Mouse (Mus musculus) liver, postnatal 0 days (tissue): ENCODE measurements around the gene Chst14. TPM values are rescaled to one million over a fixed set of nuclear protein-coding genes. Genes with fewer than 3 reads are reported as not detected.
A peak's percentile ranks its signal among the peaks of the same experiment; 100 is the strongest.

Experiments
- ATAC-seq: fragments of 200-750 bp; cut with Nextera tagmentation; 2 replicates; pipeline ENCODE4 v1.8.0; 2017; ENCODE audit warnings: mild to moderate bottlenecking, moderate library complexity
- DNase-seq: peaks from one replicate; pipeline ENCODE4 v3.0.0-alpha.2; 2016
- H3K27ac ChIP-seq: fragments of 300-500 bp; sonication (generic); 2 replicates; pipeline ENCODE4 v1.5.1; 2014; ENCODE audit warnings: antibody characterized with exemption, moderate library complexity, mild to moderate bottlenecking, low read depth
- H3K27me3 ChIP-seq: fragments of 300-500 bp; sonication (generic); 2 replicates; pipeline ENCODE4 v1.6.1; 2014; ENCODE audit warnings: low read length, control low read depth, mixed read lengths; ENCODE audit not compliant: insufficient read depth
- H3K36me3 ChIP-seq: fragments of 300-500 bp; sonication (generic); replicated peaks from 2 replicates; pipeline ENCODE4 v1.6.1; 2014; ENCODE audit warnings: mild to moderate bottlenecking, control low read depth, low read length, moderate library complexity, mixed read lengths; ENCODE audit not compliant: insufficient read depth
- H3K4me1 ChIP-seq: fragments of 300-500 bp; sonication (generic); 2 replicates; pipeline ENCODE4 v1.6.1; 2014; ENCODE audit warnings: antibody characterized with exemption, mild to moderate bottlenecking, control low read depth; ENCODE audit not compliant: insufficient read depth
- H3K4me2 ChIP-seq: fragments of 300-500 bp; sonication (generic); 2 replicates; pipeline ENCODE4 v1.6.1; 2014; ENCODE audit warnings: low read depth, mild to moderate bottlenecking, low read length, moderate library complexity, mixed read lengths
- H3K4me3 ChIP-seq: fragments of 300-500 bp; sonication (generic); 2 replicates; pipeline ENCODE4 v1.5.1; 2014; ENCODE audit warnings: low read depth, low read length
- H3K9ac ChIP-seq: fragments of 300-500 bp; sonication (generic); replicated peaks from 2 replicates; pipeline ENCODE4 v1.6.1; 2014; ENCODE audit warnings: mild to moderate bottlenecking, moderate library complexity
- H3K9me3 ChIP-seq: fragments of 300-500 bp; sonication (generic); 2 replicates; pipeline ENCODE4 v1.6.1; 2016; ENCODE audit warnings: mild to moderate bottlenecking, control low read depth, low read length, mixed read lengths
- CTCF ChIP-seq: sonication (generic); IDR thresholded peaks from 2 replicates; pipeline ENCODE4 v1.5.1; 2016; ENCODE audit warnings: antibody characterized with exemption, low read depth
- EP300 ChIP-seq: IDR thresholded peaks from 2 replicates; pipeline ENCODE4 v1.6.1; 2016; ENCODE audit warnings: antibody characterized with exemption, low read depth, mild to moderate bottlenecking
- WGBS: fragments of 180-500 bp; shearing (Covaris S2); extraction: QIAGEN DNeasy Blood & Tissue Kit; methylation state at CpG from one replicate; pipeline ENCODE4 v1.1.7; 2014; ENCODE audit not compliant: insufficient replicate concordance; 5-methylcytosine and 5-hydroxymethylcytosine counted together
- polyA plus RNA-seq: library from polyadenylated mRNA; unstranded; fragments of >200 nt; fragmentation: Nextera tagmentation; extraction: Ambion mirVana; gene quantifications from 2 replicates; pipeline ENCODE4 v1.2.1, GENCODE M21; 2015

The Chst14 gene
- polyA plus RNA-seq, 1 experiment from 2014 or later: 4.5 TPM

- H3K9ac ChIP-seq: no peak overlapping the region
- H3K27ac ChIP-seq: peak overlapping the region; percentile 65
- ATAC-seq: peak; percentile 82
- no peak overlapping the region for H3K4me3 ChIP-seq
- H3K27me3 ChIP-seq: no peaks in the 10 kb centered on the region
- peaks cover 18% of the 10 kb centered on the region for H3K4me1 ChIP-seq
- TF ChIP-seq EP300: peak; percentile 70
- no peak for TF ChIP-seq CTCF
- peak overlapping the region; percentile 18 for H3K4me2 ChIP-seq
- 46% methylated on average over 7 of the region's 7 CpGs for WGBS
- no peaks in the 10 kb centered on the region for H3K9me3 ChIP-seq
- H3K36me3 ChIP-seq: no peaks in the 10 kb centered on the region
- DNase-seq: peak; percentile 31
These were observed 37.3 kb downstream of the Chst14 start for GRCm38 (mm10) chr2:118963676-118964012.

DNA sequence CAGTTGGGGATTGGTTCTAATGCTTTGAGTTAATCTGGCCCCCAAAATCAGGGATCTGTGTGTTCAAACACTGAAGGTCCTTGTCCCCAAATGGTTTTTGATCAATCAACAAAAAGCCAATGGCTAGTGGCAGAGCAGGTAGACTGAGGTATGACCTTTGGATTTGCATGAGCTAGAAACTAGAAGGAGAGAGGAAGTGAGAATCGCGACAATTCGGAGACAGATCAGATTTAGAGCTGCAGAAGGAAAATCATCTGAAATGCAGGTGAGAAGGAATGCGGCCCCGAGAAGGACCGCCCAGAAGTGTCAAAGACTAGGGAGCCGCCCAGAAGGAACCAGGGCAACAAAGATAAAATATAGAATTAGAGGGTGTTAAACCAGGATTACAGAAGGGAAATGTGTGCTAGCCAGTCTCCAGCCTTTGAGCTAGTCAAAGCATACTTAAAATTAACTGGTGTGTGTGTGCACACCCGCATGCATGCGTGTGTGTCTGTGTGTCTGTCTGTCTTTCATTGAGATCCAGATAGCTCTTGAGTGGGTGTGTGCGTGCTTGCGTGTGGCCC lies 43.4 kb downstream of the Chst14 start:
- Histone ChIP-seq H3K9ac (no peak overlapping the region), H3K4me2 (no peak overlapping the region), H3K4me3 (no peak overlapping the region), H3K36me3 (no peaks in the 10 kb centered on the region), H3K27me3 (peaks cover 3% of the 10 kb centered on the region; the same call in 1 of the 2 replicates), H3K9me3 (no peaks in the 10 kb centered on the region), H3K4me1 (peaks cover 7% of the 10 kb centered on the region), H3K27ac (no peak overlapping the region)
- 68% methylated on average over 11 of the region's 11 CpGs for WGBS
- ATAC-seq (no peak), DNase-seq (no peak)
- no peak for TF ChIP-seq CTCF
- TF ChIP-seq EP300: no peak

- peaks cover 23% of the 10 kb centered on the region for H3K4me1 ChIP-seq
- ATAC-seq: no peak
These were observed 45.8 kb downstream of the Chst14 start for GRCm38 (mm10) chr2:118972048-118972447.

GRCm38 (mm10) chr2:118972687-118973376 lies 46.5 kb downstream of the Chst14 start:
- Histone ChIP-seq H3K9ac (peak overlapping the region; percentile 50), H3K4me1 (peaks cover 26% of the 10 kb centered on the region), H3K27ac (no peak overlapping the region), H3K4me2 (peak overlapping the region; percentile 75), H3K4me3 (peak overlapping the region; percentile 34), H3K36me3 (no peaks in the 10 kb centered on the region), H3K27me3 (peaks cover 19% of the 10 kb centered on the region), H3K9me3 (no peaks in the 10 kb centered on the region)
- ATAC-seq: peak; percentile 82
- peak; percentile 90 for DNase-seq
- no peak; the same call in 1 of the 2 replicates for TF ChIP-seq EP300
- peak; percentile 96 for TF ChIP-seq CTCF
- under 1% methylated on average over 33 of the region's 33 CpGs for WGBS

More at GRCm38 (mm10) chr2:118972048-118972447, 45.8 kb downstream of the Chst14 start:
- H3K9me3 ChIP-seq: no peaks in the 10 kb centered on the region
- H3K4me3 ChIP-seq: no peak overlapping the region
- H3K9ac ChIP-seq: no peak overlapping the region
- WGBS: 45% methylated on average over 5 of the region's 5 CpGs
- no peak overlapping the region for H3K27ac ChIP-seq
- H3K4me2 ChIP-seq: peak overlapping the region; percentile 75; the same call in 1 of the 2 replicates
- H3K27me3 ChIP-seq: peaks cover 14% of the 10 kb centered on the region
- H3K36me3 ChIP-seq: no peaks in the 10 kb centered on the region
- TF ChIP-seq EP300 (no peak), CTCF (no peak)
- no peak for DNase-seq

GRCm38 (mm10) chr2:118975855-118976254 lies 49.6 kb downstream of the Chst14 start:
- no peak overlapping the region for H3K27ac ChIP-seq
- peaks cover 19% of the 10 kb centered on the region for H3K27me3 ChIP-seq
- ATAC-seq (no peak), DNase-seq (no peak)
- TF ChIP-seq CTCF (no peak), EP300 (no peak)
- WGBS: 3% methylated on average over 15 of the region's 15 CpGs
- peak overlapping the region; percentile 61 for H3K9ac ChIP-seq
- peak overlapping the region; percentile 54 for H3K4me3 ChIP-seq
- H3K4me1 ChIP-seq: peaks cover 18% of the 10 kb centered on the region
- H3K4me2 ChIP-seq: peak overlapping the region; percentile 92
- no peaks in the 10 kb centered on the region for H3K36me3 ChIP-seq
- H3K9me3 ChIP-seq: no peaks in the 10 kb centered on the region

DNA sequence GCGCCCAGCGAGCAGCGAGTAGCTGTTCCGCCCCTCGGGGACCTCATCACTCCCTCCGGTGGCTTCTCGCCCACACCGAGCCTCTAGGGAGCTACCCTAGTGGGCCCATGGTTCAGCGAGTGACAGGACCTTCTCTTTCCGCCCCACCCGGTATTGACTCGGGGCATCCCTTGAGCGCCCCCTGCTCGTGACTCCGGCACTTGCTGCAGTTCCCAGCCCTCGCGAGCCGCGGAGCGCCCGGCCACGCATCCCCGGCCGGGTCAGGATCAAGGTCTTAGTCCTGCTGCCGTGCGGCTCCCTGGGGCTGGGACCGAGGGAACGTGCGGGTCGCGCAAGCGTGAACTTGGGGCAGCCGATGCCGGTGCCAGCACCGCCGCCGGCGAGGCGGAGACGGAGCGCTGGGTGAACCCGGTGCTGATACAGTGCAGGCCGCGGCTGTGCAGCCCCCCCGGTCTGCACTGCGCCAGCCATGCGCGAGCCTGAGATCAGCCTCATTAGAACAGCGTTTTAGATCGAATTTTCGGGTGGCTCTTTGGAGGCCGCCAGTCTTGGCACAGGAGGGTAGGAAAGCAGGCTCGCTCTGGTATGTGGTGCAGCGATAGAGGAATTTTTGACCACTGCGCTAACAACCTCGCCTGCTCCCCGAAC lies 50.1 kb downstream of the Chst14 start:
- Histone ChIP-seq H3K4me3 (peak overlapping the region; percentile 54), H3K27me3 (peaks cover 19% of the 10 kb centered on the region), H3K4me2 (peak overlapping the region; percentile 92), H3K9ac (peak overlapping the region; percentile 61), H3K36me3 (no peaks in the 10 kb centered on the region), H3K27ac (no peak overlapping the region), H3K4me1 (peaks cover 18% of the 10 kb centered on the region), H3K9me3 (no peaks in the 10 kb centered on the region)
- peak; percentile 82 for ATAC-seq
- 3% methylated on average over 57 of the region's 57 CpGs for WGBS
- TF ChIP-seq EP300: no peak
- peak; percentile 91 for TF ChIP-seq CTCF
- DNase-seq: peak; percentile 90
